ENCODE assay signal across 26 mouse cellular contexts in the genomic region with DNA sequence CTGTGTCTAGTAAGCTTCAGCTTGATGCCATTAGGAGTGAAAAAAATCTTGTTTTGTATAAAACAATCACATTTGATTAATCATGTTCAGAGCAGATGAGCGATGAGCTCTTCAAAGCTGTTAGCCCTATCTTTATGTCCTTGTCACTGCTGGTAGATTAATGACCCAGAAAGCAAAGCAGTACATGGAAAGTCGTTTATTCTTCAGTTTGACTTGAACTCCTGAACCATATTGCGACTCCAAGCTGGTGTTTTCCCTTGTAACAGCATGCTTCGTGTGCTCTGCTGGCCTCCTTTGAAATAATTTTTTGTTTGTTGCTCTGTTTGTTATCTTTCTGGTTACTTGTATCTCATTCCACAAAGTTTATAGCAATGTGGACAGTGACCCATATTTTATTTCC. TPM values are rescaled to one million over a fixed set of nuclear protein-coding genes. Genes with fewer than 3 reads are reported as not detected.
A peak's percentile ranks its signal among the peaks of the same experiment; 100 is the strongest.
DNase-seq lines count a peak whose midpoint lies in the region; ATAC-seq and TF ChIP-seq lines count a peak whose summit lies in the region.
"Had no signal": no experiment of that assay in that cellular context is flagged by ENCODE, and none has a peak within 500 bp of the region (broad histone marks: within the 10 kb centered on the region; RNA-seq: fewer than 3 reads in every experiment).

No protein-coding gene starts in this region.

- ATAC-seq in kidney, embryonic 15.5 days (replicated peaks; ENCODE audit: low FRiP score) = no peak
- ATAC-seq: forebrain, embryonic 13.5 days; forebrain, embryonic 16.5 days; Patski had no signal

- H3K9me3 ChIP-seq in kidney, embryonic 15.5 days (replicated peaks) = no peaks in the 10 kb centered on the region
- H3K9me3 ChIP-seq: forebrain, embryonic 10.5 days; forebrain, embryonic 13.5 days; G1E; heart, embryonic 10.5 days; heart, embryonic 13.5 days had no signal

- DNase-seq in kidney, adult 2 months = peak; percentile 43
- DNase-seq in retina, postnatal 1 day = peak; percentile 5
- DNase-seq in retina, embryonic 14.5 days (ENCODE audit: low spot score) = no peak
- DNase-seq in kidney, postnatal 10 days = peak; percentile 19
- no peak for DNase-seq in ovary, postnatal 10 days (ENCODE audit: low spot score)
- DNase-seq in thymus, postnatal 10 days (ENCODE audit: low spot score in 2 of 2) = no peak
- DNase-seq: adrenal gland, postnatal 10 days; adrenal gland, postnatal 36 days; B cell, adult 2 months; cerebellum, adult 18-20 months; cerebellum, adult 9-10 months; cerebellum, postnatal 14 days; gastrocnemius, postnatal 10 days; gastrocnemius, postnatal 36 days; heart, adult 2 months; heart, postnatal 14 days; heart, postnatal 4 days had no signal

- no peak overlapping the region for H3K4me3 ChIP-seq in kidney, adult 2 months (ENCODE audit: insufficient read depth, low read depth, low read length)
- no peak overlapping the region for H3K4me3 ChIP-seq in kidney, embryonic 15.5 days (replicated peaks)
- H3K4me3 ChIP-seq: forebrain, embryonic 10.5 days; forebrain, embryonic 13.5 days; heart, adult 2 months; heart, embryonic 10.5 days; heart, embryonic 13.5 days had no signal

- no peak overlapping the region for H3K4me2 ChIP-seq in kidney, embryonic 15.5 days
- H3K4me2 ChIP-seq: forebrain, embryonic 13.5 days; heart, embryonic 13.5 days had no signal

- H3K4me1 ChIP-seq in kidney, adult 2 months (ENCODE audit: control insufficient read depth, insufficient read depth, low read length) = no peaks in the 10 kb centered on the region
- H3K4me1 ChIP-seq in kidney, embryonic 15.5 days = no peaks in the 10 kb centered on the region
- H3K4me1 ChIP-seq: forebrain, embryonic 10.5 days; forebrain, embryonic 13.5 days; heart, embryonic 10.5 days; heart, embryonic 13.5 days had no signal

- H3K27ac ChIP-seq in kidney, adult 2 months (ENCODE audit: insufficient read depth, low read depth, low read length) = no peak overlapping the region
- no peak overlapping the region for H3K27ac ChIP-seq in kidney, embryonic 15.5 days
- H3K27ac ChIP-seq: forebrain, embryonic 10.5 days; forebrain, embryonic 13.5 days; heart, adult 2 months; heart, embryonic 10.5 days; heart, embryonic 13.5 days had no signal

- H3K9ac ChIP-seq in kidney, embryonic 15.5 days = no peak overlapping the region
- H3K9ac ChIP-seq: forebrain, embryonic 13.5 days; heart, embryonic 13.5 days had no signal

- no peaks in the 10 kb centered on the region for H3K27me3 ChIP-seq in kidney, adult 2 months (replicated peaks; ENCODE audit: control insufficient read depth, insufficient read depth, low read length)
- peaks cover 5% of the 10 kb centered on the region; the same call in 1 of the 2 replicates for H3K27me3 ChIP-seq in kidney, embryonic 15.5 days
- H3K27me3 ChIP-seq: CH12.LX; forebrain, embryonic 13.5 days; heart, embryonic 13.5 days had no signal

- TF ChIP-seq CTCF in kidney, adult 2 months (conservative IDR thresholded peaks at IDR 0.05; ENCODE audit: insufficient read depth, insufficient read length, low read depth, low read length) = no peak

- WGBS in kidney, adult 2 months = 21% methylated on average over 4 of the region's 4 CpGs
- 20% methylated on average over 4 of the region's 4 CpGs for WGBS in kidney, embryonic 15.5 days

- no peak for TF ChIP-seq POLR2A in kidney, adult 2 months (IDR thresholded peaks at IDR 0.05; ENCODE audit: low read depth, low read length)

- H3K36me3 ChIP-seq in kidney, adult 2 months (ENCODE audit: control insufficient read depth, insufficient read depth, low read length) = no peaks in the 10 kb centered on the region
- no peaks in the 10 kb centered on the region for H3K36me3 ChIP-seq in kidney, embryonic 15.5 days
- H3K36me3 ChIP-seq: forebrain, embryonic 10.5 days; G1E; heart, embryonic 10.5 days; heart, embryonic 13.5 days had no signal

RNA-seq across cellular contexts. Expression of gene Gypa, which starts 46.4 kb away (rescaled TPM):
- 0.08 TPM in 1 of 2 replicates, not detected in the other for polyA plus RNA-seq in kidney, adult 2 months (2012; rRNA removed)
- 8.9 and 13.0 TPM in 2 replicates for polyA plus RNA-seq in kidney, embryonic 15.5 days (2015; fragmentation: Nextera tagmentation; extraction: Ambion mirVana)
- polyA plus RNA-seq: Patski had no signal

Comparison
In these comparisons a context has a peak if more than half of its experiments do, and no peak if none do; other contexts are left out.
1. DNase-seq: peak in kidney, adult 2 months (single experiment), retina, postnatal 1 day (single experiment) and kidney, postnatal 10 days (single experiment); none in retina, embryonic 14.5 days (single experiment), ovary, postnatal 10 days (single experiment) and thymus, postnatal 10 days (0 of 2).